Mouse (Mus musculus): Measurements from ENCODE around the gene Hsd11b2.

DNA sequence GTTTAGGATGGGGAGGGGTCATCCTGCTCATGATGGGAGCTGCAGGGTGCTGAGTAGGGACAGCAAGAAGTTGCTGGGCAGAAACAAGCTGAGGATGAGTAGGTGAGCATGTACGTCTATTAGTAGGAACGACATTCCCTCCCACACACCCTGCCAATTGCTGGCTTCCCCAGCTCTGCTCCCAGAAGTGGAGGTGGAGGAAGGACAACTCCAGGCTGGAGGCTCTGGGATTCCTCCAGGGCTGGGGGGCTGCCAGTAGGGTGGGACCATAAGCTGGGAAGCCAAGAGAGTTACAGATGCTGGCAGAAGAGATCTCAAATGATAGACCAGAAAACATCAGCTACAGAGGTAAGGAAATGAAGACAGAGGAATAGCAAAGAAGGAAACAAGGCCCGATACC, 18.0 kb downstream of the Hsd11b2 start:
- TF ChIP-seq CTCF (IDR thresholded peaks at IDR 0.05; ENCODE audit: low read depth) (no peak), EP300 (IDR thresholded peaks at IDR 0.05; ENCODE audit: low read depth) (no peak)
